Mouse (Mus musculus) ES-E14 (cell line): Measurements from ENCODE around the gene Kcnk2.

Experiments used
- CHD2 ChIP-seq: IDR thresholded peaks from 2 replicates; pipeline ENCODE4 v1.6.1; 2014; ENCODE audit warnings: mild to moderate bottlenecking, low read depth, low read length, inconsistent platforms
- HCFC1 ChIP-seq: IDR thresholded peaks from 2 replicates; pipeline ENCODE4 v1.6.1; 2012; ENCODE audit warnings: low read length, inconsistent platforms, borderline replicate concordance; ENCODE audit not compliant: insufficient read depth

- TF ChIP-seq HCFC1 (no peak), CHD2 (no peak)
These were observed 50.3 kb downstream of the Kcnk2 start for GRCm38 (mm10) chr1:189351804-189352203.
